Mouse (Mus musculus) G1E-ER4 (cell line): Measurements from ENCODE around the gene Mreg. TPM values are rescaled to one million over a fixed set of nuclear protein-coding genes. Genes with fewer than 3 reads are reported as not detected.

Source experiments
- GATA1 ChIP-seq: IDR thresholded peaks from one replicate; pipeline ENCODE4 v1.8.0; 2012; ENCODE audit warnings: low read length, inconsistent platforms
- polyA plus RNA-seq: library from polyadenylated mRNA; stranded (reverse); fragments of >175 nt; gene quantifications from 2 replicates; pipeline ENCODE4 v1.2.3, GENCODE M21; 2012

The Mreg gene
- polyA plus RNA-seq, 1 experiment, result not detected

DNA sequence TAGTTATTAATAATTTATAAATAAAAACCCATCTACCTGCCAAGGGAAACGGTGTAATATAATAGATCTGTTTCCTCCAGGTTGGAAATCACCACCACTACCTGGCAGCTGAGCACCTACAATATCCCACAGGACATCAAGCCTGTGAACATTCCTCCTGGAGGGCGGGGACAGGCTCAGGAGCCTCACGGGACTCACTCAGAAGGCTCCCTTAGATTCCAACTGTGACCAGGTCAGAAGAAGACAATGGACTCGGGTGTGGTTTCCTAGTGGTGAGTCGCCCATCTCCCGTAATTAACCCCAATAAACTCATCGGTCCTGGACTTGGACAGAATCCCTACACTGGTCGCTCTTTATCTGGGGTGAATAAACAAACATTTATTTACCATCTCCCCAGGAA lies 39.3 kb downstream of the Mreg start:
- no peak for TF ChIP-seq GATA1

DNA sequence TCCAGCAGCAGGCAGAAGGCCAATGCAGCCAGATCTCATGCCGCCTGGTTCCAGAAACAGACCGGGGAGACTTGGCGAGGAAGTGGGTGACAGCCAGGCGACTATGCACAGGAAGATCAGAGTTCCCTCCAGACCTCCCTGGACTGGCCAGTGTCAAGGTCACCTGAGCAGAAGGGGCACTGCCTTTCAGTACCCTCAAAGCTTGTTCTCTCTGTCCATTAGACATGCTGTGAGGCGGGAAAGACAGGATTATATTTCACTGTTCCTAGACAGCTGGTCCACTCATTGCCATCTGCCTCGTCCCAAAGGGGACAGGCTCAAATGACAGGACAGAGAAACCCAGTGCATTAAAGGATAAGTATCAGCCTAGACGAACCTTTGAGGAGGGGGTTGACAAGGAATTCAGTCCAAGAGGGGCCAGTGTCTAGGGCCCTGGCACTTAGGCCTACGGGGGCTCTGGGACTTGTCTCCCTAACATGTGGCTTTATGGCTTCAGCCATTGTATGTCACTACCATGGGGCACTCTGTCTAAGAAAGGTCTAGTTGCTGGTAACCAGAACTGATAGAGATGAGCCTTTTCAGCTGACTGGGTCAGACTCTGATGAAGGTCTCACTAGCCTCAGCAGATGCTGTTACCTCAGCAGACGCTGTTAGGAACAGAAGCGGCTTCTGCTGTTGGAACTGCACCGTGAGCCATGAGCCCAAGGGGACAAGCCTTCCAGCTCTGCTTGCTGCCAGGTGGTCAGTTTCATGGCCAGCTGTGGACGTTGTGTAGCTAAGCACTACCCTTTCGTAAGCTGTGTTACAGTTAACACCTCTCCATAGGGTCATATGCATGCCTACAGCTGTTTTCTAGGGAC lies 40.9 kb downstream of the Mreg start:
- TF ChIP-seq GATA1, result no peak

DNA sequence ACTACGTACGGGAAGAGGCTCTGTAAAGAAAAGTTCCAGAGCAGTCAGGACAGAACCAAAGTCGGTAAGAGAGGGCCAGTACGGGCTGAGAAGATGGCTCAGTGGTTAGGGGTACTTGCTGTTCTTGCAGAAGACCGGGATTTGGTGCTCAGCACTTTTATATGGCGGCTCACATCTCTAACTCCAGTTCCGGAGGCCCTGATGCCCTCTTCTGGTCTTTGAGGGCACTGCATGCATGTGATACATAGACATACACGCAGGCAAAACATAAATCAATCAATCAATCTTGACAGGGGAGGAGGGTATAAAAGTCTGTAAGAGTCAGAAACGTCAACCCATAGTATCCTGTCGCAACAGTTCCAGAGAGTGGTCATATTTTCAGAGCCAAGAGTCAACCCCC lies 45.1 kb downstream of the Mreg start:
- TF ChIP-seq GATA1, result no peak

DNA sequence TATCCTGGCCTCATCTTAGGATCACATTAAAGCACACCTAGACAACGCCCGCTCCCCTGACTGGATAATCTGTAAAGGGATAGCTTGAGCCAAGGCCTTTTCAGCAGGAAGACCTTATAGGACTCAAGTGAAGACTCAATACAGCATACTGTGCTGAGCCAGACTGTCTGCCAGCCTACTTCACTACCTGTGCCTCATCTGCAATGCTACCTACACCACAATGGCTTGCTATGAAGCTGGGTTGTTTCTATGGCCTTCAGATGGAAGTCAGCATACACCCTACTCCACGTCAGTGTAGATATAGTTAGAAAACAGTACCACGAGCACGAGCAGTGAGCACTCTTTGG lies 45.7 kb downstream of the Mreg start:
- TF ChIP-seq GATA1, result no peak

DNA sequence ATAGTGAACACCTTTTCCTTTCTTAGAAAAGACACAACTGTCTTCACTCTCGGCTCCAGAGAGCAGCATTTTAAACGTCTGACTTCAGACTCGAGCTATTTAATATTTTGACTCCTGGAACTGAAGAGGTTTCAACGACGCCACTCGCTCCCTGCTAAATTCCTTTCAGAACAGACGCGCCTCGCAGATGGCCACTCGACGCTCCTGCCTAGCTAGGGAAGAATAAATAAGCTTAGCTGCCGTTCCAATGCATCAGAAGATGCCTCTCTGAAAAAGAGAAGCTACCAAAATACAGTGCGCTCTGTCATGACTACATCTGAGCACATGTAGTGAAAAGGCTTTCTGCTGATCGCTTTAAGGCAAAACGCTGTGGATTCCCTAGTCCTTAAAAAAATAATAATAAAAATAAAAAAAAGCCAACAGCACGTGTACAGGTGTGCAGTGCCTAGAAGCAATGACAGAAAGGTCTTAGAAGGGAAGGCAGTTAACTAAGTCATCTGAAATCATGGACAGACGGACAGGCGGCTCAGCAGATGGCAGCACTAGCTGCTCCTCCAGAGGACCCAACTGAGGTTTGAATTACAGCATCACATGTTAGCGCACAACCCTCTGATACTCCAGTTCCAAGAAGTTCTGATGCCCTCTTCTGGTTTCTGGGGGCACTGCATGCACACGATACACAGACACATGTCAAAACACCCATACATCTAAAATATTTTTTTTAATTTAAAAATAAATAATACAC lies 46.2 kb downstream of the Mreg start:
- no peak for TF ChIP-seq GATA1

DNA sequence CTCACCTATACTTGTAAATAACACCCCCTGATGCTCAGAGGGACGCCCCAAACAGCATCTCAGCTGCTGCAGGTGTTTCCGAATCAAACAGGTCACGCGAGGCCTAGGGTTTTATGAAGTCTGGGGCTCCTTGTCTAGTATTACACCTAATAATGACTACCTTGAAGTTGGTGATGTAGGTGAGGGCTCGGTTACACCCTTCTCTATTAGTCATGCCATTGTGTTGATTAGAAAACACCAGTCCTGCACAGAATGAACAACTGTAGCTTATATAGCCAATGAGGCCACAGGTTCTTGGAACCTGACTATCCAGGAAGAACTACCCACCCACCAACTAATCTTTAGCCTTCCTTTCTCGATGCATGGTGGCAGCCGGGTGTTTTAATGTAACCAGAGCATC lies 51.8 kb downstream of the Mreg start:
- no peak for TF ChIP-seq GATA1

DNA sequence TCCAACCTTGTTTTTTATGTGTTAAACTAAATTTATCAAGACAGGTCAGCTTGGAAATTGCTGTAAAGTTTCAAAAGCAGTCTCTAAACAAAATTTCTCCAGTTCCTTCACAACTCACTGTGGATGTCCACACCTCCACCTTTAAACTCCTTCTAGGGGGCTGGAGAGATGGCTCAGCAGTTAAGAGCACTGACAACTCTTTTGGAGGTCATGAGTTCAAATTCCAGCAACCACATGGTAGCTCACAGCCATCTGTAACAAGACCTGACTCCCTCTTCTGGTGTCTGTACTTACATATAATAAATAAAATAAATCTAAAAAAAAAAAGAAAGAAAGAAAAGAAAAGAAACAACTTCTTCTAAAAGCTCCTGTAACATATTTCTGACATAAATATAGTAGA lies 67.1 kb downstream of the Mreg start:
- TF ChIP-seq GATA1, result no peak

DNA sequence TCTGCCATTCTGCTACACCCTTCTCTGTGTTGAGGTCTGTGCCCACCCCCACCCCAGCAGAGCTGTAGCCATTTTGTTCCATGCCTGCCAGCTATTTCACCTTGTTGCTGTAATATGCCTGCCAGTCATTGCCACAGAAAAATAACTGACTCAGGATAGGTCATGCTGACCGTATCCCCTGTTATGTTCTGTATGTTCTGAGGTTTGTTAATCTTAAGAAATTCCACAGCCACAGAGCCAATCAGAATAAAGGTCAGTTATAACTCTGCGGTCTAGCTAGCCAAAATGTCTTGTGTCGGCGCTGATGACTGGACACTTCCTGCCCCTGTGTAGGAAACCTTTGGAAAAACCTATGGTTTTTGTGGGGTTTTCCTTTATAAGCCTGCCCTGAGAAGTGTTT lies 67.7 kb downstream of the Mreg start:
- TF ChIP-seq GATA1, result no peak

DNA sequence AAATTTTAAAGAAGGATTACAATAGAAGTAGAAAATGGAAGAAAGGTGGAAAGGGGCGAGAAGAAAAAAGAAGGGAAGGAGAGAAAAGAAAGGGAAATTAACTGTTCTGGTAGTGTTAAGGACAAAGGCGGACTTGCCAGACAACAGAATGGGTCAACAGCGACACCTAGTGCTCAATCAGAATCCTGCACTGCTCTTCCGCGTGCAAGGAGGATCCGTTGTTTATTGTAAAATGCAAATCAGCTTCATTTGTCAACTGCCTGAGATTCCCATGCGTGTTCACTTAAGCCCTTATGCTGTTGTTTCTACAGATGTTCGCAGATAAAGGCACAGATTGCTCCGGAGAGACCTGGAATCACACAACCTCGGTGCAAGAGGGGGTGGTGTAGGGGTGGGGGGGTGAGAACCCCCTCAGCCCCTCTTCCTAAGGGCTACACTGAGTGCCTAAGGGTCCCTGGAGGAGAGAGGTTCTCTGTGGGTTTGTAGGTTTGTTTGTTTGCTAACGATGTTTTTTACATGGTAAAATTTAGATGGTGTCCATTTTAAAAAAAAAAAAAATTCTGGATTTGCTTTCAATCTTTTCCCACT lies 70.1 kb downstream of the Mreg start:
- no peak for TF ChIP-seq GATA1

DNA sequence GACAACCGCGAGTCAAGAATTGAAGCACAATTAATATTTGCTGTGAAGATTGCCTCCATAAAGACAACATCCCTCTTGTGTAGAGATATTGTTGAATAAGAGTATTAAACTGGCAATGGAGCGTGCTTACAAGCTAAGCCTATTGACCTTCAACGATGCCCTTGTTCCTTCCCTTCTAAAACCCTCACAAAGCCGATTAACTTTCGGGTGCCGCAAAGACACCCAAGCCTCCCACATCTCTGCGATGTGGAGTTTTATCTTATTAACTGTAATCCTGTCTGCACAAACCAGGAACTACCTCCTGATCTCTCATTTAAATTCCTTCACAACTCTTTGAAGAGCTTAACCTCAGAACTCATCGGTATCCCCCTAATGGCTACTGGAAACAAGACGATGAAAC lies 76.0 kb downstream of the Mreg start:
- TF ChIP-seq GATA1, result no peak

DNA sequence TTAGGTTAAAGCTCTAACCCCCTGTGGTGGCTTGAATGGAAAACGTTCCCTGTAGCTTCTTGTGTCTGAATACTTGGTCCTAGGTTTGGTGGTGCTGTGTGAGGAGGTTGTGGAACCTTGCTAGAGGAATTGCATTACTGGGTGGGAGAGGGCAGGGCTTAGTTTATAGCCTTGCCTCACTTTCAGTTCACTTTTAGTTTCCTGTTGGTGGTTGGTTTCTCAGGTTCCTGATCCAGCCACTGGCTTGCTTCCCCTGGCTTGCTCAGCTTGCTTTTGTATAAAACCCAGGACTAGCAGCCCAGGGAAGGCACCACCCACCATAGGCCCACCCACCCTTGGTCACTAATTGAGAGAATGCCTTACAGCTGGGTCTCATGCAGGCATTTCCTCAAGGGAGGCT lies 77.6 kb downstream of the Mreg start:
- TF ChIP-seq GATA1, result no peak

DNA sequence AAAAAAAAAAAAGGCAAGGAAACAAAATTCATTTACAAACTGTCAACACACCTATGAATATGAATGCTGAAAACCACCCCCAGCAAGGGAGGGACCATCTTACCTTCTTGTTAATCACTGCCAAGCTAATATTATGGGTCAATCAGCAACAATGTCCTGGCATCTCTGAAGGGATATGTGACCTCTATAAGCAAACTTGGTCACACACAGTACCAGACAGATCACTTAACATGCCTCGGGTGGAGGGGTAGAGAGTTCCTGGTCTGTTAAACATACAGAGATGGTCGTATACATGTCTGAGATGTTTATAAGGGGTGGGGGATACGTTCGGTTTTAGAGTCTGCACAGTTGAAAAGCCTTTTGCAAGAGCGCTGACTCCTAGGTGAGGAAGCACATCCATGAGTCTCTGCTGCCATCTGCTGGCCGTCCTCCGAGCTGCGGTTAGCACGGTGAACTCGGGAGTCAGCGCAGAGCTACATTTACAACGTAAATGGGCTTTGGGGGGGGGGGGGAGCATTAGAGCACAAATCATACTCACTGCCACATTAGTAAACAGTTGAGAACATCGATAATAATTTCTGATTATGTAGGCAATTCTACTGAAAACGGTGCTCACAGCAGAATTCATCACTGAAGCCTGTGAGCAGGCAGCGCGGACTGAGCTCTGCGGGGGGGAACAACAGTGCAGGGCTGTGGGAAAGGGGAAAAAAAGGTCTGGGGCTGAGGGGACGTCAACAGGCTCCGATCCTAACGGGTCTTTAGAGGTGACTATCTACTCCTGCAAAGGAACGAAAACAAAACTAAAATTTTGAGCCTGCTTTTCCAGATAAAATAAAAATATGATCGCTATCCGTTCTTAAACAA lies 88.4 kb downstream of the Mreg start:
- TF ChIP-seq GATA1, result no peak

DNA sequence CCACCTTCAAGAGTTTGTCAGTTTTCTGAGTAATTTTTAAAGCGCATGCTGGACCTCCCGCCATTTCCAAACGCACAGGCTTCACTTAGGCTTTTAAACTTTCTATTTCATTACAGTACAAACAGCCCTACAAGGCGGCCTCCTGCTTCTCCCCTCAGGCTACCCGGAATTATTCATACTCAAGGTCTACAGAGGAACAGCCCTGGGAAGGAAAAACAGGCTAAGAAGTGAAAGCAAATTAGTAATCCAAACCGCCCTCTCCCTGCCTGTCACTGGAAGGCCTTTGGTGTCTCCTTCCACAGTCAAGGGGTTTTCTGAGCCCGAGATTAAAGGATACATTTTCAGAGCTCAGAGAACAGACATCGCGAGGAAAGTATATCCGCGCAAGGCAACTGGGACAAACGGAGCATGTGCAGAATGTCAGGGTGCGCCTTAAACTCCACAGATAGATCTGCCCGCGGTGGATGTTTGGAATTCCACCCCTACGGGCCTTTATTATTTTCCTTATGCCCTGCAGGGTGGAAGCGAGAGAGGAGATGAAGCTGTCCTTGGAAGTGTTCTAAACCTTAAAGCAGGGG lies 90.4 kb downstream of the Mreg start:
- no peak for TF ChIP-seq GATA1

DNA sequence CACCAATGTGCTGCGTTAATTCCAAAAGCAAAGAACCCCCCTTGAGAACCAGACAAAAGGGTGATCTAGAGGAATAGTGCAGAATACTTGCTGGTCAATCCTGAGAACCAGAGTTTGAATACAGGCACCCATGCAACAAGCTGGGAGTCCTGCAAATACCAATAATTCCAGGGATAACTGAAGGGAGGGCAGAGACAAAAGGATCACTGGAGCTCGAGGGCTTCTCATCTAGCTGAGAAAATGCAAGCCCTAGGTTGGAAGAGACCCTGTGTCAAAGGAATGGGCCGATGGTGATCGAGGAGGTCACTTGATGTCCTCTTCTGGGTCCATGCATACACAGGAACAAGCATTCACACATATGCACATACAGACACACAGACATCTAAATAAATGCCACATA lies 92.1 kb downstream of the Mreg start:
- no peak for TF ChIP-seq GATA1

DNA sequence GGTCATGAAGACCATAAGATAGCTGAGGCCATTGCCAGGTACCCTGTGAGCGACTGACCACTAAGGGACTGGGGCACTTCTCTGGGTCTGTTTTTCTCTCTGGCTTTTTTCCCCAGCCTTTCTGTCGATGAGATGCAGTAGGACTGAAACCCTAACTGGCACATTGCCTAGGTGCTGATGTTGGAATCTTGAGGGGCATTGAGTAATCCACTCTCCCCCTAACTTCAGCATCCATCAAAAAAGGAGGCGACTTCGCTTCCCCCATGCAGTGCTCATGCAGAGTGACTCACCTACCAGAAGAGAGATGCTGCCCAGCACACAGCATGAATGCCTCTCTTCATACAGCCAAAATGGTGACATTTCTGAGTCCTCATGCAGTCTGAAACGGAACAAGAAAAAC lies 97.9 kb downstream of the Mreg start:
- no peak for TF ChIP-seq GATA1

Other genes with a start within 250 kb of the Mreg start
- 5.1 and 5.5 TPM in 2 replicates for gene Pecr, start 72.0 kb upstream of the Mreg start, polyA plus RNA-seq
- gene Tmem169, start 72.1 kb upstream of the Mreg start, polyA plus RNA-seq, result not detected in 2 replicates
- gene Xrcc5, start 95.1 kb upstream of the Mreg start, polyA plus RNA-seq, result 1.7 and 2.6 TPM in 2 replicates